Mouse (Mus musculus) c-Kit-positive CD71-negative TER-119-negative erythroid progenitor cells, embryonic 14.5 days (primary cell): ENCODE data around the gene Ntm.

ENCODE experiments used
- DNase-seq: peaks from one replicate; pipeline ENCODE4 v3.0.0-alpha.2; 2013; ENCODE audit warnings: low read depth

Gene Ntm

DNA sequence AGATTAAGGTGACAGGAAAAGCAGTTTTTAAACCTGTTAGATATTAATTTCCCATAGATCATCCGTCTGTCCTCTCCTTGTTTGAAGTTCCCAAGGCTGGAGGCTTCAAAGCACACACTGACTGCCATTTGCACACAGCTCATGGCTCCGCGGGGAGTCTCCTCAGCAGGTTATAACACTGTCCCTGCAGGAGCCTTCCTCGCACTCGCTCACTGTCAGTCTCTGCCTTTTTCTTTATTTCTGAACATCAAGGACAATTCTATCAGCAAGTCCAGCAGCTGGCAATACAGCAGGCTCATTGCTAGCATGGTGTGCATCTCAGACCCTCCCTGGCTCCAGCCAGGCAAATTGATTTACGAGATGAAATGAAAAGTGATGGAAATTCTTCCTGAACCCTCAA is 485.7 kb downstream of the Ntm start:
- DNase-seq: no peak

DNA sequence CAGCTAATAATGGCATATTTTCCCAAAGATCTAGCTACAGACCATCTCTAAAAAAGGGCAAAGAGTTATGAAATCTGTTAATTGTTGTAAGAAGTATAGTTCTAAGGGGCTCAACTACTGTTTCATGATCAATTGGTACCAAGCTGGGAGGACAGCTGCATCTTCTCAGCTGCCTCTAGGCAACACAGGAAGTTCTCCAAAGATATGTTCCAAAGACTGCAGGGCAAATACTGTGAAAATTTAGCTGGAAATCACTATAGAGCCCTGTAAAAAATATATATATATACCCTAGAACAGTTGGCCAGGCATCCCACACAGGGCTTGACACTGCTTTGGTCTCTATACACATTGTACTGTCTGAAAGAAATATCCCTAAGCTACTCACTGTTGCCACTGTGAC is 489.5 kb downstream of the Ntm start:
- DNase-seq: no peak

DNA sequence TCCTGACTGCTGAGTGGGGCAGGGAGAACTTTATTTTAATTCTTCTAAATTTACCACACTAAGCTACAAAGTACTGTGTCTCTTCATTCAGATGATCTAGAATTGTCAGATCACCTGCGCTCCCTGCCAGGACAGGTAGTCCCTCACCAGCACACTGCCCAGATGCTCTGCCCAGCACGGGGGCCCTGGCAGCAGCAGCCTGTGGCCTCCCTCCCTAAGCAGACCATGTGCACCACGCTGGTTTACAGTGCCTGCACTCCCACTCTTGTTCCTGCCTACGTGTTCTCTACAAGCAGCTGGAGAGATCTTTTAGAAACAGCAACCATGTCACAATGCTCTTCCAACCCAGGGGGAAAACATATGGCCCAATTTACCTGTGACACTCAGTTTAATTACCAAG is 490.7 kb downstream of the Ntm start:
- no peak for DNase-seq

DNA sequence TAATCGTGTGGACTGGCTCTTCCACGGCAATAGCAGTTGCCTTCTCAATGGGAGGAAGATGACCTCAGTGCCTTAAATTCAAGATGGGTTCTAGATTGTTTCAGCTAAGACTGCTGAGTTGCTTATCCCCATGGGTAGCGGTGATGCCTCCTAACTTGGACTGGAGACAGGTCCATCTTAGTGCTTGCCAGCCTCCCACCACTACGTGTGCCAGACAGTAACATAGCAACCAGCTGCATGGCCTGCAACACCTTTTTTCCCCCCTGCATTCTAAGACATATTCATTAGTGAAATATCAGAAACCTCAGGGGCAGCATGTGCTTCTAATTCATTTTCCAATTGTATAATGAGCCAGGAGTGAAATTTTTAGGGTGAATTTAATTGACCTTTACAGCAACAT is 498.2 kb downstream of the Ntm start:
- DNase-seq: no peak

DNA sequence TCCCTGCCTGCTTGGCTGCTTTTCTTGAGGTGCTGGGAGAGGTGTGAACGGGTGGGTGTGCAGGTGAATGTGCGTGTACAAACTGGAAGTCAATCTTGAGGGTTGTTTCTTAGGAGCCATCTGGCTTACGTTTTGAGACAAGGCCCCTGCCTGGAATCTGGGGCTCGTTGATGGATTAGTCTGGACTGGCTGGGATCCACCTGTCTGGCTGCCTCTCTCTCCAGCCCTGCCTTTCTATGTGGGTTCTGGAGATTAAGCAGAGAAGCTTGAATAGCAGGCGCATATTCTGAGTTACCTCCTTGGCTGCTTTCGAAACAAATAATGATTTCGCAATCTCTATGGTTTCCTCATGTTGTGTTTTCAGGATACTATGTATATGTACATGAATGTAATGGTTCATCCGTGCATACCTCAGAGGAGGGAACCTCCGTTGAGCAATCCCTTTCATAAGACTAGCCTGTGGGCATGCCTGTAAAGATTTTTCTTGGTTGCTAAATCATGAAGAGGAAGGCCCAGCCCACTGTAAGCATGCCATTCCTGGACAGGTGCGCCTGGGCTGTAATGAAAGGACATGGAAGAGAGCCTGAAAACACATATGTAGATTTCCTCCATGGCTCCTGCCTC is 499.9 kb downstream of the Ntm start:
- DNase-seq: peak; percentile 4

DNA sequence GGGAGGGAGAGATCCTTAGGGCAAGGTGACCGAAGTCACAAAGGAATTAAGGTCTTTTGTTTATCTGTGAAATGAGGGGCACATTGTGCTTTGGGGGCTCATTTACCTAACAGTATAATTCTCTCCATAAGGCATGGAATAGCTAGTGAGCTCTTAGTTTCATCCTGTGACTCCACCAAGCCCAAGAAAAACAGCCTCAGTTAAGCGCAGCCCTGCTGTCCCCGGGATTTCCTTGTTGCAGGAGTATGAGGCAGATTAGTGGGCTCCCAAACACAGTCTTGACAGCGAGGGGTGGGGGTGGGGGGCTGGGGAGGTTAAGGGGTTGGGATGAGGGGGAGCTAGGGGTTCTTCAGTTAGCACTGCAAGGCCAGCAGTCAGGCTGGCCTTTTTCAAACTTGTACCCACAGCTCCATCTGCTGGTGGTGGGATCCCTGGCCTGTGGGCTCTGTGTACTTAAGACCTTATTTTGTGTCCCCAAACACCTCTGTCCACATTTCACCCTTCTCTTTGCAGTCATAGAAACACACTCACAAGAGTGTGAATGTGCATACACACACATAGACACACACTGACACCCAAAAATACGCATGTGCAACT is 504.9 kb downstream of the Ntm start:
- peak; percentile 3 for DNase-seq

DNA sequence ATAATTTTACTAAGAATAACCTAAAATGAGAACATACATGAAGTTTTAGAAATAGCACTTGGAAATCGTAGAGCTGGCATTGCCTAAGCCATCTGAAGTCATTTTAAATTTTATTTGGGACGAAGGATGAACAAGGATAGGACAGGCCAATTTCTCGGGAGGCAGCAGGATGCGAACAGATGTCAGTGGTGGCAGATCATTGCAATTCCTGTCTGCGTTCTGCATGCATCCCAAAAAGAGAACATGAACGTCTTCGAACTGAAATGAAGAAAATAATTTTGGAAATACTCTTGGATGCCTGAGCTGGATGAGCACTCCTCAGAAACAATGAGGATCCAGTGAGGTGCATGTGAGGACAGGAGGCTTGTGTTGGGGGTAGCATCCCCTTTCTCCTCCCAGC is 506.9 kb downstream of the Ntm start:
- no peak for DNase-seq

DNA sequence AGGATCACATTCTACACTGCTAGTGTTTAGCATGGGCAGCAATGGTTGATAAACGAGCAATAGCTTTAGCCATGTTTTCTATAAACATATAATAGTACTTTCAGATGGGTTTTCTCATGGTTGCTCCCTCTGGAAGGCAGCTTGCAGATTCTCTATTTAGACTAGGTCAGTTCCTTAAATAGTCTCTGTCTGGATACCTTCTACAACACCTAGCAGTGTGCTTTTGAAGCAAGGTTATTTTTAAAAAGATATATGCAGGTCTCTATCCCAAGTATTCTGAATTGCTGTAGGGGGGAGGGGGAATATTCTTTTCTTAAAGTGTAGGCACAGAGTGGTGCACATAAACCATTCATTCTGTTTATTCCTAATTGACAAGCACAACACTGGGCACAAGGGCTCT is 511.7 kb downstream of the Ntm start:
- DNase-seq: no peak

DNA sequence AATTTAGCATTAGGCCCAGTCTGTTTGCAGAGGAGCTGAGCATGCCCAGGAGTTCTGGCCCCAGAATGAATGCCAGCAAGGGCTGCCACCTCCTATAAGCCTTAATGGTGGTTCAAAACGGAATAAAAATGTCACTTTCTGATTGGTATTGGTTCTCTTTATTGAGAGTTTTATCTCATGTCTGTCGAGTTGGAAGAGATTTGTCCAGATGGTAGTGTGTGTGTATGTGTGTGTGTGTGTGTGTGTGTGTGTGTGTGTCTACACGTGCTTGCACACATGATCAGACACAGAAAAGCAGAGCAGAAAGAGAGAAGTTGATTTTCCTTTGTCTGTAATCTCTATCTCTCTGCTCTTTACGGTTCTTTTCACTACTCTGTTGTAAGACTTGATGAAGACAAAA is 518.9 kb downstream of the Ntm start:
- no peak for DNase-seq

DNA sequence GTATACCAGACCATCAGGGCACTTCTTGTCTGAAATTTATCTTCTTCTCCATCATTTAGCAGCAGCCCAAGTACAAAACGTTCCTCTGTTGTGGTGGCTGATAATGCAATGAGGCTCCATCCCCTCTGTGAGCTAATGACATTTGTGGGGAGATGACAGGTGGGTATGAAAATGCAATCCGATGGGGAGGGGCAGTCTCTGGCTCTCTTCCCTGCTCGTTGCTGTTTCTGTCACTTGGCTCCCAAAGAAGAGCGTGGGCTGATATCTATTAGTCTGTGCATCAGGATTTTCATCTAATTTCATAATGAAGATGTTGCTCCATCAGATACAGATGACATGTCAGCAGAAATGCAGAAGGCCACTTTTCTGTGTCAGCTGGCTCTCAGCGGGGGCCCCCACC is 523.5 kb downstream of the Ntm start:
- DNase-seq: no peak

DNA sequence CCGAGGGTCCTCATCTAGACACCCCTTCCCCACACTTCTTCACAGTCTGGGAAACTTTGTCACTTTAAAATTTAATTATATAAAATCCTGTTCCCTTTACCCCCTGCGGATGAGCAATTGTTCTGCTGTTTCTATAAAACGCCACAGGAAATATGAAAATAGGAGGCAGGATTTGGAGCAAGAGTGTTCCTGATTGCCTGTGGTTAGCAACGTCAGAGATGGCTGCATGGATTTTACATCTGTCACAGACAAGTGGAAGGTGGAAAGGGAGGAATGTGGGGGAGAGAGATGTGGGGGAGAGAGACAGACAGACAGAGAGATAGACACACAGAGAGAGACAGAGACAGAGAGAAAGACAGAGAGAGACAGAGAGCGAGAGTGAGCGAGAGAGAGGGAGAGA is 528.3 kb downstream of the Ntm start:
- no peak for DNase-seq

DNA sequence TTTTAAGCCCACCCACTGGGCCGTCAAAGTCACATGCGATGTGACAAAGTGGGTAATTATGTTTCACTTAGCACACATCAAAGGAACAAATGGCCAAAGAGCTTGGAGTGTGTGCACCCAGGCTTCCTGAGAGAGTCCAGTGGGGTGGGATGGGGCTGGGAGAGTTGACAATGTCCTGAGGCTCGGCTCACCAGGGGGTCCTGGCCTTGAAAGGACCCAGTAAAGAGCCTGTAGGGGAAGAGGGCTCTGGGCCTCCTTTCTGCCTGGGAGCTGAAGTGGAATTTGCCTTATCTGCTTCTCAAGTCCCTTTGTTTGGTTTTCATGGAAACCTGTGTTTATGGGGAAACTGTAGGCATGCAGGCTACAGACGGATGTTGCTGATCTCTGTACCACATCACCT is 529.0 kb downstream of the Ntm start:
- DNase-seq: no peak

DNA sequence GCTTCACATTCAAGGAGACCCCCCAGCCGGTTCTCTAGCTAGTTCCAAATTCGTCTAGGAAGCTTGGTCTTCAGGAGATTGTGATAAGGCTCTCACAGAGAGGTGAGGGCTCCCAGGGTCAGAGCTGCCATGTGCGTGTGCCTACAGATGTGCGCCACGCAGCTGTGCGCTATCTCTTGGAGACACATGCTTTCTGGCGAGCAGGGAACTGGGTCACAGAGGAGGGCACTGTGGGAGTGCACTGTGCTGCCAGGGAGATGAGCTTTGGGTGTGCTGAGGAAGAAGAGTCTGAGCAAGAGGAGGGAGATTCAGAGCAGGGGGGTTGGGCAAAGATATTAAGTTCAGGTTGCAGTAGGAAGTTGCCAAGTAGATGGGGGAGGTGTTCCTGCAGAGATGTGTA is 529.8 kb downstream of the Ntm start:
- DNase-seq: no peak

DNA sequence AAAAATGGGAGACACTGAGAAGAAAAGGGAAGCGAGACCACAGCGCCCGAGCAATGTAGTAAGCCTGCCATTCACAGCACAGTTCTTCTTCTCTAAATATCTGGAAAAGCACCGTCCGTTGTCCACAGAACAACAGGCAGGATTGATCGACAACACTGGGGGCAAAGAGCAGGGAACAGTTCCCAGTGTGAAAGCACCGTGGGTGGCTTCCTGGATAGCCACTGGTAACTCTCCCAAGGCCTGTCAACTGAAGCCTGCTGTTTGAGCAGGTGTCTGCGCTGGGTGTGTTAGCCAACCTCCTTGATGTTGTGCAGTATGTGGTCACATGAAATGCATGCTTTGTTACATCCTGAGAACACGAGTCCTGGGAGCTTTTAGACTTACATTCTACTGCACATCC is 531.4 kb downstream of the Ntm start:
- no peak for DNase-seq

DNA sequence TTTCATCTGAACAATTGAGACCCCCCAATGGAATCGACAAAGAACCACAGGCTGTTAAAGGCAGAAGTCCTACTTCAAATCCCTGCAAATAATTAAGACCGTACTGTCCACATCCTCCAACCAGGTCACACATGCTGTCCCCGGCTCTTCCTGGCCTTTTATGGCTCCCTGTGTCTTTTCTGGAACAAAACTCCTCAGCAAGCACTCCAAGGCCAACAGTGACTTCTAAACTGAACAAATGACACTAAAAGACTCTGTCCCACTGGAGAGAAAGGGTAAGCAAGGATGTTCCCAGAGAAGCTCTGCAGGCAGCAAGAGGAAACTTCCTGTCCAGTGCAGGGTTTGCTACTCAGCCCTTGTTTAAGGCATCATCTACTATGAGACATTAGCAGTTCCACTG is 532.8 kb downstream of the Ntm start:
- no peak for DNase-seq

DNA sequence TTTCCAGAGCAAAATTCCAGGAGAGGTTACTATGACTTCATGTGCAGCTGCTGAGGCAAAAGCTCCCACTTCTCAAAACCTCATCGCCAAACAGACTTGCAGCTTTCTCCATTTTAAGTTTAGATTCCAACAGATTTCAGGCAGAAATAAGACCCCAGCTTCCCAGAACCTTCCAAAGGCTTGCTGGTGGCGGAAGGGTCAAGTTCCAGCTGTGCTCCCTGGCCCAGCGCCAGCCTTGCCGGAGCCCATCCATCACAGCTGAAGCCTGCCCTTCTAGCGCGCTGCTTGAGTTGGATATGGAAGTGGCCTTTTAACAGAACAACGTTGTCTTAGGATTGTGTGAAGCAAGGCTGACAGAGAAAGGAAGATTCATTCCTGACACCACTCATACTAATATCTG is 534.6 kb downstream of the Ntm start:
- no peak for DNase-seq

DNA sequence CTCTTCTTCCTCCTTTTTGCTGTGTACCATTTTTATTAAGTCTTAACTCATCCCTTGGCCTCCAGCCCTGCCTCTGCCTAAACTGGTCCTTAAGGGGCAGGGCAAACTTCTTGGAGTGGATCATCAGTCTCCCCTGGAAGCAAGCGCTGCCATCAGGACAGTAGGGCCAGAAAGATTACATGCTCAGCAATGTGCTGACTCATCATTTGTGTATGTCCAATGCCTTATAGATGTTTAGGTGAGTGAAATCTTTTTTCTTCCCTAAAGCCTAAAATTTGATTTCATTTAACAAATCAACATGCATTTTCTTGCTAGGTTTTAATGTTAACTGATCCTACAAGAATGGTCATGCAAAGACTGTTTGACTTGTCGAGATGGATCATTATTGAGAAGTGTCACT is 536.7 kb downstream of the Ntm start:
- DNase-seq: no peak

DNA sequence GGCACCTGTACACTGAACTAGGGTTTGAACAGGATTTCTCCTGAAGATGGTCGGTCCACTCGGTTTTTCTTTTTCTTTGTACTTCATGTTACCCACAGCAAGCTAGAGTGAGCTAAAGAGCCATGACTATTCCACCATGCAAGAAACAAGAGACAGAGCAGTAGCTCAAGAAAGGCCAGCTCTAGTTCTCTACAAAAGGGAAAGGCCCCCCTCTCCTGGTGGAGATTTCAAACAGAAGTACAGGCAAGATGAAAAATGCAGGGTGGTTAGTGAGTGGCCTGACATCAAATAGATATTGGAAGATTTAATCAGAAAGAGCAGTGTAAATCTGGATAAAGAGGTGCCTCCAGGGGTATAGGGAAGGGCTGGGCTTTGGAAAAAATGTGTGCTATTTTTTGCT is 547.4 kb downstream of the Ntm start:
- DNase-seq: no peak

DNA sequence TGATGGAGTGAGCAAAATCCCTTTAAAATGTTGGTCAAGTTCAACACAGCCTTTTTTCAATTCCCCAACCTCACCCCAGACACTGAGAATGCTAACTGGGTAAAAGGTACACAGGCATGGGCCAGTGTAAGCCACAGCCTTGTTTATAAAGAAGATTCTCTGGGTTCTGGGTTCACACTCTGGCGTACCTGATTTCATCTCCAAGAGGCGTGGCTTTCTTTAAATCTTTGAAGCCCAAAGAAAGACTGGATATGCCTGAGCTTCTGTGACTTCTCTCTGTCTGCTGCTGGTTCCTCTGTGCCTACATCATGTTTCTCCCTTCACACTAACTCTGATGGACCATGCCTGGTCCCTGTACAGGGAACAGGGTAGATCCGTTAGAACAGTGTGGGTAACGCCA is 549.8 kb downstream of the Ntm start:
- no peak for DNase-seq

DNA sequence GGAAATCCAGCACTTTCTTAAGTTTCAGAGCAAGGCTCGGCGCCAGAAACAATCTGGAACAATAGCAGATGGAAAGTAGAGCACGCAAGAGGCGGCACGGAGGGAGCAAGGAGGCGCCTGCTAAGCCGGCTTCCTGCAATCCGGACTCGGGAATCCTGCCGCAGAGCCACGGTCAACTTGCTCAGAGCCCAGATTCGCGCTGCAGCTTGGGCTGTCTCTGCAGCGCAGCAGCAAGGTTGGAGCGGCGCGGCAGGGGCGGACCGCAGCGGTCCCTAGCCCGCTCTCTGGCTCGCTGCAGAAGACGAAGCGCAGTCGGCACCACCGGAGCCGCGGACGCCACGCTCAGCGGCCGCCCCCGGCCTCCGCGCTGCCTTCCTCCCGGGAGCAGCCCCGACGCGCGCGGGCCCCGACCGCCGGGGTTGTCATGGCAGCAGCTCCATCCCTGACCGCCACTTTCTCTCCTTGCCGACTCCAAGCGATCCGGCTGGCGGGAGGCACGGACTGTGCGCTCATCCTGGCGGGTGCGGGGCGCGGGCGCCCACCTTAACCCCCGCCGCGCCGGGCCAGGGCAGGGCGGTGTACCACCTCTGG is 550.7 kb downstream of the Ntm start:
- DNase-seq: no peak

DNA sequence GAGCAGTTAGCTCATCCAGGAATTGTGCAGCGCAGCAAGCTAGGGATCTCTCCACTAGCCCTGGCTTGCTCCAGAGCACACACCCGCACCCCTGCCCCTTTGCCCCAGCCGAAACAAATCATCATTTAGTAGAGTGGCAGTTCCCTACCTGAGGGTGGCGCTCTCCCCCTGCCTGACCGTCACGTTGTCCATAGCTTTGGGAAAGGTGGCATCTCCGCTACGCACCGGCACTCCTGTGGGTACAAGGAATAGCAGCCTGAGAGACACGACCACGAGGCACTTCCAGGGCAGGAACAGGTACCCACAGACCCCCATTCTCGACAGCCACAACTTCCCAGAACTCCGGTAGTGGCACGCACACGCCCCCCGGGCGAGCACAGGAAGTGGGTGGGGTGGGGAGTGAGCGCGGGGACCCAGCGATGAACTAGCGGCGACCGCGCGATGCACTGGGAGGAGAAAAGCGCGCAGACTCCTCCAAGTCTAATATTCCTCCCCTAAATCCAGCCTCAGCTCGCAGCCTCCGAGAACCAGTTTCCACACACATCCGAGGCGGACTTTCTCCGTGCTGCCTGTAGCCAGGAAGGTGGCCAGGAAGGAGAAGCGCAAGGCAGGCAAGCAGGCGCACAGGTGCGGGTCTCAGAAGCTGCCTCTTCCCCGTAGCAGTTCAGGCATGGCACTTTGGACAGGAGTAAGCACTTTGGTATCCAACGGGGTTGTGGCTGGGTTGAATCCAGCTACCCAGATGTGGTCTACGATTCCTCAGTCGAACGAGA is 551.3 kb downstream of the Ntm start:
- DNase-seq: no peak

DNA sequence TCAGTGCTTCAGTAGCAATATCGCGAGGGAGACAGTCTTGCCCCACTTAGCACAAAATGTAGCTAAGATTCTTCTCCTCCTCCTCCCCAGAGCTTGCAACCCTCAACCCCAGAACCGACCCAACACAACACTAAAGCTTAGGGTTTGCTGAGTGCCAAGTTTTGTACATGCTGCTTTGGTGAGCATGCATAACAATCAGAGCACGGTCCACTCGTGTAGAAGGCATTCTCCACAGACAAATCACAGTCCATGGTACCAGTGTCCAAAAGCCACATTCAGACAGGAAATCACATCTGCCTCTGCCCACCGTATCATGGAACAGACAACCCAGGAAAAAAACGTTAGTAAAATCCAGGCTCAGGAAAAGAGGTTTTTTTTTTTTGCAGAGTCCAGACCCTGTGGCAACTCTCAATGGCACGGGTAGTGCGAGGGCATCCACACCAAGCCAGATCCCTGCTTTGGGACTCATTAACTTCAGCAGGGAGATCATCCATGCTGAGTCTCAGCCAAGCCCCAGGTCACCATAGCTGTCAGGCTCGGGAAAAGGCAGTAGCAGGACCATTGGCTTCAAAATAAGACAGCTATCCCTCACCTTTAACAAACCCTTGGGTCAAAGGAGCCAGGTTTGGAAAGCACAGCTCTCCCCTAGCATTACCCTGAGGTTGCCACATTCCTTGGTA is 552.1 kb downstream of the Ntm start:
- DNase-seq: no peak

DNA sequence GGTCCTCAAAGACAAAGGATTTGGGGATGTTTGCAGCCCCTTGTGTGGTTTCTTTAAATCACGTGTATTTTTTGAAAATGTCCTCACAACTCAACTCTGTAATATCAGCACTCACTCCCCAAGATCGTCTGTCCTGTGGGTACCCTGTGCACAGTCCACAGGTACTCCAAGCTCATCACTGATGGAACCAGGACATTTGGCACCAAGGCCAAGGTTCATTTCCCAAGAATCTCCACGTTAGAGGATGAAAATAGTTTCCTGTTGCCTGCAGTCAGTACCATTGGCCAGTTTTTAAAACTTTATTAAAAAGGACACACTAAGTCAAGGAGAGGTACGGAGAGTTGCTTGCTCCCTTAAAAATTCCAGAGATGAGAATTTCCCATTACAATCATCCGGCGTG is 552.7 kb downstream of the Ntm start:
- no peak for DNase-seq
